Mouse (Mus musculus): Measurements from ENCODE around the gene Mrpl34. TPM values are rescaled to one million over a fixed set of nuclear protein-coding genes. Genes with fewer than 3 reads are reported as not detected.

Gene Mrpl34
- total RNA-seq, 2 experiments from 2014 or later = 48.1 to 48.9 TPM

DNA sequence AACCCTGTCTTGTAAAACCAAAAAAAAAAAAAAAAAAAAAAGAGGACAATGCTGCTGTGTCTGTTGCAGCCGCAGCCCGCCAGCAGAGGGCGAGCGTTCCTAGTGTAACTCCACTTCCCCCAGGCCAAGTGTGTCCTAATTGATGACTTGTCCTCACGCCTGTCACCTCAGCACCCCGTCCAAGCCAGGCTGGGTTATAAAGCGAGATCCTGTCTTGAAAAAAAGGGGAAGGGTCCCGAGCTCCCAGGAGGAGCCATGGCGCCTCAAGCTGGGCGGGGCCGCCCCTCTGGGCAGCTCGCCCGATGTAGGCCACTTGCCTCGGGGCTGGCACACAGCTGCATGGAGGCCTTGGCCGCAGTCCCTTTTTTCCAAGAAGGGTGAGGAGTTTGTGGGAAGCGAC, 30.3 kb downstream of the Mrpl34 start:
- DNase-seq (ENCODE audit: low spot score in 2 of 2) = peak in 1 of 2 experiments; percentile 83

DNA sequence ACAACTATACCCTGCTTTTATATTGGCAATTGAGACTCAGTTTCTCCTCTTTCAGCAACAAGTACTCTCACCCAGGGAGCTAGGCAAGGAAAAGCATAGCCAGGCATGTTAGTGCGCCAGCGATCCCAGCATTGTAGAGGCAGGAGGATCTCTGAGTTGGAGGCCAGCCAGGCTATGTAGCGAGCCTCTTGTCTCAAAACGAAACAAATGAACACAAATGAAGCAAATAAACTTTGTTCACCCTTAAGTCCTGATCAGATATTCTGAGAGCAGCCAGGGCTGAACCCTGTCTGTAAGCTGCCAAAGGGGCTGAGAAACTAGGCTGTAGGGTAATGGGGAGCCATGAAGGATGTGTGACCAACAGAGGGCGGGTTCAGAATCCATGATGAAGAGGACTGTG, 31.1 kb downstream of the Mrpl34 start:
- no peak for DNase-seq (ENCODE audit: low spot score in 2 of 2)

GRCm38 (mm10) chr8:71496481-71496880, 31.7 kb downstream of the Mrpl34 start:
- DNase-seq (ENCODE audit: low spot score in 2 of 2) = no peak

GRCm38 (mm10) chr8:71497077-71497645, 32.4 kb downstream of the Mrpl34 start:
- DNase-seq (ENCODE audit: low spot score in 2 of 2) = no peak

GRCm38 (mm10) chr8:71497881-71498501, 33.2 kb downstream of the Mrpl34 start:
- no peak for DNase-seq (ENCODE audit: low spot score in 2 of 2)

DNA sequence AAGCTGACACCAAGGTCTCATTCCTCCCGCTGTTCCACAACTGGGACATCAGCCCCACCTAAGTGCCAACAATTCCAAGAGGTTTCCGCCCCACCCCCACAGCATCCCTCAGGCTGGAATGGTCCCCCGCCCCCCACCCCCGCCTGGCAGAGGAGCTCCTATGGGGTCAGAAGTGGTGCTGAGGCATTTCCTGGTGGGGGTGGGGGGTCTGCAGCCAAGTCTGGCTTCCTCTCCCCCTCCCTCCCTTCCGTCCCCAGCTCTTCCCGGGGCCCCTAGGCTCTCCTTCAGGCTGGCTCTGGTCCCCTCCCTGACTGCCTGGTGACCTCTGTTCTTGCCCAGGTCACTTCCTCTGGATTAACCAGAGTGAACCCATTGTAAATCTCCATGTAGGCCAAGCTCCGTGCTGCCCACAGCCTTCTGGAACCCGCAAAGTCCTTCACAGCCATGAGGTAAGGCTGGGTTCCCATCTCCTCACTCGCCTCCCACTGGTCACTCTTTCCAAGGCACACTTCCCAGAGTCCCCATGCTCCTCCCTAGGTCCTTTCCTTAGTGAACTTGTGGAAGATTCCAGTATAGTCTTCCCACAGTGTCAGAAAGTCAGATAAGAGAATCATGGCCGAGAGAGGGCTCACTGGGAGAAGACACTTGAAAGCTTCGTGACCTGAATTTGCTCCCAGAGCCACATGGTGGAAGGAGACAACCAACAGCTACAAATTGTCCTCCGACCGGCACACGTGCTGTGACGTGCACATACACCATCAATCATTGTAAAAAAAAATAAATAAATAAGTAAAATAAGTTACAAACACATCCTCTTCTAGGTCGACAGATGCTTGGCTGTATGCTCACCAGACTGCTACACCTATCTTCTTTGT, 34.3 kb downstream of the Mrpl34 start:
- DNase-seq (ENCODE audit: low spot score in 2 of 2) = no peak

DNA sequence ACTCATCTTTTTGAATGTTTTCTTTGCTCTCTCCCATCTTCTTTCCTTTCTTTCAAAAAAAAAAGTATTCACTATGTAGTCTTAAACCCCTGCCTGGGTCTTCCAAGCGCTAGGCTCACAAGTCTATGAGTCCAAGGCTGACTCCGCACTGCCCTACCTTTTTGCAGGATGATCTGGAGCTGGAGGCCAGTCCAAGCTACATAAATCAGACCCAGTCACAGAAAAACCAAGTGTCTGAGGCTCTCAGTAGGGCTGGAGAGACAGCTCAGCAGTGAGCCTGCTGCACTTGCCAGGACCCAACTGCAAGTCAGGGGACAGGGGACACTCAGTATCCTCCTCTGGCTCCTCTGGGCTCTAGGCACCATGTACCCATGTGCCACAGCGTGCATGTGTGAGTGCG, 39.6 kb downstream of the Mrpl34 start:
- DNase-seq (ENCODE audit: low spot score in 2 of 2) = no peak

DNA sequence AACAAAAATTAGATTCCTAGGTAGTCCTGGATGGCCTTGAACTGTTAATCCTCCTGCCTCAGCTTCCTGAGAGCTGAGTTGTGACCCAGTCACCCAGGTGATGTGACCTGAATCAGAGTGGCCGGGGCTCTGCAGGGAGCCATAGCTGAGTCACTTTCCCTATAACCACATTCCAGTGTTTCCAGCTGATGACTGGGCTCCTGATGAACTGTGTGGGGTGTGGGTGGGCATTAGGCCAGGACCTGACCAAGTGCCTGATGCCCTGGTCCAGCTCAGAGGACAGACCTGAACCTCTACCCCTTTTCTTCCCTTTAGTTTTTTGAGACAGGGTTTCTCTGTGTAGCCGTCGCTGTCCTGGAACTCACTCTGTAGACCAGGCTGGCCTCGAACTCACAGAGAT, 40.6 kb downstream of the Mrpl34 start:
- DNase-seq (ENCODE audit: low spot score in 2 of 2) = no peak

DNA sequence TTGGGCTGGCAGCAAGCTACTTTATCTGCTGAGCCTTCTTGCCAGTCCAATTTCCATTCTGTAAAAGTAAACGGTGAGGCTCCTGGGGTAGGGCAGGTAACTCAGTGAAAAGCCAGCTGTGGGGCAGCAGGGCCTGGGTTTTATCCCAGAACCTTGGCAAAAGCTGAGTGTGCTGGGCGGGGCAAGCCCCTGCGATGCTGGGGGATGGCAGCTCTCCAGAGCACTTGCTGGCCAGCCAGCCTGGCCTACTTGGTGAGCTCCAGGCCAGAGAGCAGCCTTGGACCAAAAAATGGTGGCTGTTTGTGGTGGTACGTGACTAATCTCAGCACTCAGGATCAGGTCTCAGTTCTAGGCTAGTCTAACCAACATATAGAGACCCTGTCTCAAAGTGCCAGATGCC, 41.2 kb downstream of the Mrpl34 start:
- DNase-seq (ENCODE audit: low spot score in 2 of 2) = no peak

- DNase-seq (ENCODE audit: low spot score in 2 of 2) = peak; percentile 71 to 90
Observed at GRCm38 (mm10) chr8:71507589-71508104, 42.9 kb downstream of the Mrpl34 start.

- no peak for DNase-seq (ENCODE audit: low spot score in 2 of 2)
Observed at GRCm38 (mm10) chr8:71509316-71509715, 44.6 kb downstream of the Mrpl34 start.

DNA sequence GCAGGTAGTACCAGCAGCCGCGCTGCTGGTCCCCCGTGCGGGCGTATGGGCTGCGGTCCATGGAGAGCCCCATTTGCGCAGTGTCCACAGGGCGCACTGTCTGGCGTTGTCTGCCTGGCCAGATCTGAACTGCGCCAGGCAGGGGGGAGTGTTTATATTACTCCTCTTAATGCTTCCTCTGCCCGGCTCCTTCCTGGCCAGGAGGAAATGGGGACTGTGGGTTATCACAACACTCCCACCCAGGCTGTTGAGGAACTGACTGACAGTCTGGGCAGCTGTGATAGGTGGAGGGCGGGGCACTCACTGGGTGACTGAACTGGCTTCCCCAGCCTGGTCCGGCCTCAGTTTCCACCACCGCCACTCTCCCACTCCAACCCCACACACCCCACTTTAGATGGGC, 46.9 kb downstream of the Mrpl34 start, which contains the start of gene Plvap:
Gene Plvap (minus strand): TSS at position 109 of the 400 bp plus-strand sequence.
- DNase-seq (ENCODE audit: low spot score in 2 of 2) = no peak

DNA sequence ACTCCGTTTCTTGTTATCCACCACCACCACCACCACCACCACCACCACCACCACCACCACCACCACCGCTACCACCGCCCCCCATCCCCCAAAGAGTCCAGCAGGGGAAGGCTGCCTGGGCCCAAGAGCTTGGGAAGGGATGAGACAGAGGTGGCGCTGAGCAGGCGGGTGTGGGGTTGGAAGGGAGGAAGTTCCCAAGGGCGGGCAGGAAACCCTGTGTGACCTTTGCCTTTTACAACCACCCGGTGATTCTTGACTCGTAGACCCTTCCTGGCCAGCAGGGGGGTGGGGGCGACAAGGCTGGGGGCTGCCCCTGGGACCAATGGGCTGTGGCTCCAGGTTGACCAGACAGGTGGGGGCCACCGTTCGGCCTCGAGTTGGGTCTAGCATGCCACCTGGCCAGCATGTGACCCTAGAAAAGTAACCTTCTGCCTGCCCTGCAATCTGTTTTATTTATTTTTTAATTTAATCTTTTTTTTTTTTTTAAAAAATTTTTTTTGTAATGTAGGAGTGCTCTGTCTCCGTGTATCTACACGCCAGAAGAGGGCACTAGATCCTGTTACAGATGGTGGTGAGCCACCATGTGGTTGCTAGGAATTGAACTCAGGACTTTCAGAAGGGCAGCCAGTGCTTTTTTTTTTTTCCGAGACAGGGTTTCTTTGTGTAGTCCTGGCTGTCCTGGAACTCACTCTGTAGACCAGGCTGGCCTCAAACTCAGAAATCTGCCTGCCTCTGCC, 48.4 kb downstream of the Mrpl34 start:
- no peak for DNase-seq (ENCODE audit: low spot score in 2 of 2)

GRCm38 (mm10) chr8:71515043-71515442, 50.3 kb downstream of the Mrpl34 start:
- no peak for DNase-seq (ENCODE audit: low spot score in 2 of 2)

Other genes with a start within 250 kb of the Mrpl34 start
- gene Myo9b, start 192.2 kb upstream of the Mrpl34 start, total RNA-seq (2021) = 10 to 100 TPM; 29.1 to 32.8 TPM
- 10 to 100 TPM; 10.8 to 12.7 TPM for gene Haus8, start 192.0 kb upstream of the Mrpl34 start, total RNA-seq (2021)
- gene Use1, start 98.1 kb upstream of the Mrpl34 start, total RNA-seq (2021) = 100 to 1,000 TPM; 111 to 127 TPM
- 10 to 100 TPM; 14.3 to 17.9 TPM for gene Ocel1, start 93.7 kb upstream of the Mrpl34 start, total RNA-seq (2021)
- gene Nr2f6, start 83.0 kb upstream of the Mrpl34 start, total RNA-seq (2021) = 10 to 100 TPM; 44.6 to 46.5 TPM
- gene Ushbp1, start 69.2 kb upstream of the Mrpl34 start, total RNA-seq (2021) = 1 to 10 TPM; 3.3 TPM
- gene Babam1, start 68.1 kb upstream of the Mrpl34 start, total RNA-seq (2021) = 100 to 1,000 TPM in 1 of 2 experiments, 10 to 100 TPM in 1; 94.1 to 103 TPM
- gene Ankle1, start 58.9 kb upstream of the Mrpl34 start, total RNA-seq (2021) = under 1 TPM; 0.22 to 0.25 TPM
- gene Abhd8, start 1.3 kb upstream of the Mrpl34 start, total RNA-seq (2021) = 100 to 1,000 TPM; 287 to 312 TPM
- gene Dda1, start 4.2 kb downstream of the Mrpl34 start, total RNA-seq (2021) = 10 to 100 TPM; 82.5 to 91.6 TPM
- 10 to 100 TPM; 48.4 to 49.2 TPM for gene Ano8, start 21.0 kb downstream of the Mrpl34 start, total RNA-seq (2021)
- 10 to 100 TPM; 30.4 to 36.1 TPM for gene Gtpbp3, start 23.1 kb downstream of the Mrpl34 start, total RNA-seq (2021)
- gene Plvap, start 46.8 kb downstream of the Mrpl34 start, total RNA-seq (2021) = 1 to 10 TPM; 7.4 to 7.9 TPM
- not detected for gene Ccdc194, start 60.8 kb downstream of the Mrpl34 start, total RNA-seq (2021)
- 1 to 10 TPM; 3.8 to 5.4 TPM for gene Bst2, start 72.5 kb downstream of the Mrpl34 start, total RNA-seq (2021)
- gene Mvb12a, start 78.0 kb downstream of the Mrpl34 start, total RNA-seq (2021) = 10 to 100 TPM; 29.9 to 37.9 TPM
- gene Tmem221, start 93.9 kb downstream of the Mrpl34 start, total RNA-seq (2021) = under 1 TPM in 1 of 2 experiments, not detected in 1; 0.20 TPM
- gene Nxnl1, start 101.6 kb downstream of the Mrpl34 start, total RNA-seq (2021) = under 1 TPM; 0.12 to 0.15 TPM
- gene Slc27a1, start 103.9 kb downstream of the Mrpl34 start, total RNA-seq (2021) = 100 to 1,000 TPM; 105 to 126 TPM
- gene Pgls, start 127.2 kb downstream of the Mrpl34 start, total RNA-seq (2021) = 10 to 100 TPM; 32.0 to 33.1 TPM
- 1 to 10 TPM; 2.5 to 3.1 TPM for gene Fam129c, start 132.7 kb downstream of the Mrpl34 start, total RNA-seq (2021)
- gene Colgalt1, start 146.0 kb downstream of the Mrpl34 start, total RNA-seq (2021) = 10 to 100 TPM; 53.7 to 54.1 TPM
- gene Unc13a, start 206.8 kb downstream of the Mrpl34 start, total RNA-seq (2021) = 100 to 1,000 TPM; 226 to 246 TPM
- 1 to 10 TPM; 3.7 to 4.4 TPM for gene Jak3, start 211.3 kb downstream of the Mrpl34 start, total RNA-seq (2021)
- gene Insl3, start 224.3 kb downstream of the Mrpl34 start, total RNA-seq (2021) = 1 to 10 TPM; 1.7 to 1.8 TPM
- under 1 TPM; 0.33 to 0.59 TPM for gene B3gnt3, start 236.8 kb downstream of the Mrpl34 start, total RNA-seq (2021)